Mouse (Mus musculus) heart, embryonic 16.5 days (tissue): ENCODE results near the gene Gm20388. TPM values are rescaled to one million over a fixed set of nuclear protein-coding genes. Genes with fewer than 3 reads are reported as not detected.

ENCODE experiments used
- ATAC-seq: fragments of 200-750 bp; cut with Nextera tagmentation; replicated peaks from 2 replicates; pipeline ENCODE4 v1.8.0; 2017; ENCODE audit warnings: moderate number of reproducible peaks; ENCODE audit not compliant: insufficient read depth, low FRiP score; ENCODE audit errors: extremely low read depth
- H3K27ac ChIP-seq: fragments of 300-500 bp; sonication (generic); 2 replicates; pipeline ENCODE4 v1.5.1; 2014; ENCODE audit warnings: mild to moderate bottlenecking, low read length, control low read depth, moderate library complexity
- H3K27me3 ChIP-seq: fragments of 300-500 bp; sonication (generic); 2 replicates; pipeline ENCODE4 v1.6.1; 2014; ENCODE audit warnings: low read length, mixed read lengths; ENCODE audit not compliant: control insufficient read depth, insufficient read depth
- H3K36me3 ChIP-seq: fragments of 300-500 bp; sonication (generic); 2 replicates; pipeline ENCODE4 v1.6.1; 2014; ENCODE audit not compliant: control insufficient read depth, insufficient read depth
- H3K4me1 ChIP-seq: fragments of 300-500 bp; sonication (generic); 2 replicates; pipeline ENCODE4 v1.6.1; 2014; ENCODE audit warnings: low read length, mixed read lengths; ENCODE audit not compliant: control insufficient read depth, insufficient read depth
- H3K4me2 ChIP-seq: fragments of 300-500 bp; sonication (generic); 2 replicates; pipeline ENCODE4 v1.6.1; 2014; ENCODE audit warnings: low read depth, mild to moderate bottlenecking, control low read depth, low read length
- H3K4me3 ChIP-seq: fragments of 300-500 bp; sonication (generic); 2 replicates; pipeline ENCODE4 v1.5.1; 2014; ENCODE audit warnings: mild to moderate bottlenecking, control low read depth, low read length
- H3K9ac ChIP-seq: fragments of 300-500 bp; sonication (generic); 2 replicates; pipeline ENCODE4 v1.6.1; 2014; ENCODE audit warnings: low read length, control low read depth
- H3K9me3 ChIP-seq: fragments of 300-500 bp; sonication (generic); replicated peaks from 2 replicates; pipeline ENCODE4 v1.6.1; 2016; ENCODE audit warnings: low read length; ENCODE audit not compliant: control insufficient read depth
- WGBS: fragments of 180-500 bp; shearing (Covaris S2); extraction: QIAGEN DNeasy Blood & Tissue Kit; methylation state at CpG from one replicate; pipeline ENCODE4 v1.1.7; 2014; 5-methylcytosine and 5-hydroxymethylcytosine counted together
- polyA plus RNA-seq: library from polyadenylated mRNA; unstranded; fragments of >200 nt; fragmentation: Nextera tagmentation; extraction: Ambion mirVana; gene quantifications from 2 replicates; pipeline ENCODE4 v1.2.1, GENCODE M21; 2015

The Gm20388 gene
- polyA plus RNA-seq, 1 experiment from 2014 or later = 4.5 TPM

DNA sequence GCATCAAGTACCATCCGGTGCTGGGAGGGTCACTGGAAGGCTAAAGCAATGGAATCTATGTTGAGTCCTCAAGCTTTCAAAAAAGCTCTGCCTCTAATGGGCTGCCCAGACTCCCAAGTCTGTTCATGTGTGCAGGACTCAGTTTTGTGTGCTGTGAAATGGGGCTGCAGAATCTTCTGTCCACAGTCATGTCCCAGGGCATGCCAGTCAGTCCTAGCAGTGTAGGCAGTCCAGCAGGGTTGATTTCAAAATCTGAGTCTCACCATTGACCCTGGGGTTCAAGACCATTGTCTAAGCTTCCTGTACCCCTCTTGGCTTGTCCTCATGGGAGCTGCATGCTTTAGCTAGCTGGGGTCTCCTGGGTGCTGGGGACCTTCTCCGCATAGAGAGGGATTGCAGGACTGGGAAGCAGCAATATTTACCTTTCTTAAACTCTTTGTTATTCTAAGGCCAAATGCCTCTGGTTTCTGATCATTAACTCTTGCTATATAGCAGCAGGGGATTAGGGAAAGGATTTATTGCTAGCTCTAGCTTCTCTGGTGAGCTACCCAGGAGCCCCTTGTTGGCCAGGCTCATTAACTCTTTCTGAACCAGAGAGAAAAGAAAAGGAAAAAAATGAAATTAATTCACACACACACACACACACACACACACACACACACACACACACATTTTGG, 94.2 kb downstream of the Gm20388 start:
- ATAC-seq = no peak
- Histone ChIP-seq H3K9me3 (no peaks in the 10 kb centered on the region), H3K9ac (no peak overlapping the region), H3K4me2 (no peak overlapping the region), H3K4me3 (no peak overlapping the region), H3K27me3 (0 out of 2 replicates have a peak, but pooled peaks cover 2% of the 10 kb centered on the region), H3K4me1 (peaks cover 7% of the 10 kb centered on the region), H3K27ac (no peak overlapping the region), H3K36me3 (no peaks in the 10 kb centered on the region)
- WGBS = 53% methylated on average over 2 of the region's 2 CpGs

DNA sequence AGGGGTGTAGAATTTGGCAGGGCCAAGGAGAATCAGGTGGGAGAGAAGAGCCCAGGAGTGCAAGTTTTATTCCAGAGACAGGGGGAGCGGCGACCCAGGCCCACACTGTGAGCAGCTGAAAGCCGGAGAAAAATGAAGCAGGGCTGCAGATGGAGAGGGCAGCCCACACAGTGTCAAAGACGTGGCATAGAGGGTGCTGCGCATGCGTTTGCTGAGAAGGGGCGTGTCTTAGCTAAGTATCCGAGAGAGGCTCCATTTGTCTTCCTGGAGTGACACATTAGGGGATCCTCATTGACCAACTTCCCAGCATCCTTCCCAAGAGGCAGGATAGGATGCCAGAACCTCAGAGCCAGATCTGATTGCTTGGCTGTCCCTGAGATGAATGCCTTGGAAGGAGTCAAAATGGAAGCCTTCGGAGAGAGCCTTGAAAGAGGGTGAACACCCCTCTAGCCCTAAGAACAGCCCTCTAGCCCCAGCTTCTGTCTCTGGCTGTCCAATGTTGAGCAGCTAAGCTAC, 96.1 kb downstream of the Gm20388 start:
- Histone ChIP-seq H3K27me3 (0 out of 2 replicates have a peak, but pooled peaks cover 2% of the 10 kb centered on the region), H3K36me3 (no peaks in the 10 kb centered on the region), H3K9me3 (no peaks in the 10 kb centered on the region), H3K4me2 (no peak overlapping the region), H3K9ac (no peak overlapping the region), H3K27ac (no peak overlapping the region), H3K4me1 (peaks cover 7% of the 10 kb centered on the region), H3K4me3 (no peak overlapping the region)
- ATAC-seq = no peak
- WGBS = 33% methylated on average over 9 of the region's 9 CpGs

DNA sequence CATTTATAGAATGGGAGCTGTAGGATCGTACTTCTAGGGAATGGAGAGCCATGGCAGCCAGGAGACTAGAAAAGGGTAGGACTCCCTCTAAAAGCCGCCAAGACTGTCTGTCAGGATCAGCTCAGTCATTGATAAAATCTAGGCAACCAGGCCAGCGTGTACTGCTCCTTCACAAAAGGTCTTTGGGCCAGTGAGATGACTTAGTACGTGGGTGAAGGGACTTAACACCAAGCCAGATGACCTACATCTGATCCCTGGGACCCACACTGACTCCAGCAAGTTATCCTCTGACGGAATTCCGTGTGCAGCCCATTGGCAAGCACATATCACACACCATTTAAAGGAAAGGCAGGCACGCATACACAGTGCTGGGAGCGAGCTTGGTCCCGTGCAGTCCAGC, 96.5 kb downstream of the Gm20388 start:
- no peak for ATAC-seq
- 74% methylated on average over 9 of the region's 9 CpGs for WGBS
- peaks cover 7% of the 10 kb centered on the region for H3K4me1 ChIP-seq
- H3K4me3 ChIP-seq = no peak overlapping the region
- no peak overlapping the region for H3K4me2 ChIP-seq
- H3K27me3 ChIP-seq = 0 out of 2 replicates have a peak, but pooled peaks cover 2% of the 10 kb centered on the region
- no peaks in the 10 kb centered on the region for H3K36me3 ChIP-seq
- no peak overlapping the region for H3K27ac ChIP-seq
- no peaks in the 10 kb centered on the region for H3K9me3 ChIP-seq
- H3K9ac ChIP-seq = no peak overlapping the region

DNA sequence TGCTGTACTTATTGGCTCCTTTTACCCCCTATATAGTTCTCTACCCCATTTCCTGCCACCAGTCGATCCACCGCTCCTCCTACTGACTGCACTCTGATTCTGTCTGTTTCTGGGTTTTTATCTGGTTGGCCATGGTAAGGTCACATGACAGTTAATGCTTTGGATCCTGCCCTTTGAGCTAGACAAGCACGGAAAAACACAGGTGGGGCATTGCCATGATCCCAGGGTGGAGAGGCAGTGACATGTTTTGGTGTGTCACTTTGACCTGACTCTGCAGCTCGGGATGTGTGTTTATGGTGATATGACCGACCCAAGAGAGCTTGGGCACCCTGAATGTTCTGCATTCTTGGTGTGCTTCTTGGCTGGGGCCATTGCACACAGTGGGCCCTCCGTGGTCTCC, 98.6 kb downstream of the Gm20388 start:
- H3K27ac ChIP-seq = no peak overlapping the region
- no peak for ATAC-seq
- whole genome bisulfite sequencing = 68% methylated on average over 6 of the region's 6 CpGs
- no peaks in the 10 kb centered on the region for H3K36me3 ChIP-seq
- no peak overlapping the region for H3K9ac ChIP-seq
- no peaks in the 10 kb centered on the region for H3K9me3 ChIP-seq
- H3K27me3 ChIP-seq = 0 out of 2 replicates have a peak, but pooled peaks cover 2% of the 10 kb centered on the region
- no peak overlapping the region for H3K4me3 ChIP-seq
- H3K4me2 ChIP-seq = no peak overlapping the region
- H3K4me1 ChIP-seq = peaks cover 10% of the 10 kb centered on the region

DNA sequence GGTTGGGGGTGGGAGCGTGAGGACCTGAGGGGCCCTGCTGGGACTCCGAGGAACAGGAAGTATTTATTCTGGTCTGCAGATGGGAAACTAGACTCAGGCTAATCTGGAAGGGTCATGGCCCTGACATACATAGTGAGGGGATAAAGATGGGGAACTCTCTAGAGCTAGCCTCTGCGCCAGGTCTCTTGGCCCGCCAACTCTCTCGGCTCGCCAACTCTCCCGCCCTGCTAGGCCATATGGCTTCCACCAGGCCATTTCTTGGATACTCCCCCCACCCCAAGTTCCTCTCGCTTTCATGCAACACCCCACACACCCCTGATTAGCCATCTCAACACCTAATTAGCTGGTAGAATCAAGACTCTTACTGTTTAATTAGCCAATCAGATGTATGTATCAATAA, 101.8 kb downstream of the Gm20388 start:
- Histone ChIP-seq H3K27ac (no peak overlapping the region), H3K4me3 (no peak overlapping the region), H3K9ac (no peak overlapping the region), H3K9me3 (no peaks in the 10 kb centered on the region), H3K27me3 (0 out of 2 replicates have a peak, but pooled peaks cover 2% of the 10 kb centered on the region), H3K36me3 (no peaks in the 10 kb centered on the region), H3K4me1 (peaks cover 8% of the 10 kb centered on the region), H3K4me2 (no peak overlapping the region)
- no peak for ATAC-seq
- 78% methylated on average over 8 of the region's 8 CpGs for WGBS

DNA sequence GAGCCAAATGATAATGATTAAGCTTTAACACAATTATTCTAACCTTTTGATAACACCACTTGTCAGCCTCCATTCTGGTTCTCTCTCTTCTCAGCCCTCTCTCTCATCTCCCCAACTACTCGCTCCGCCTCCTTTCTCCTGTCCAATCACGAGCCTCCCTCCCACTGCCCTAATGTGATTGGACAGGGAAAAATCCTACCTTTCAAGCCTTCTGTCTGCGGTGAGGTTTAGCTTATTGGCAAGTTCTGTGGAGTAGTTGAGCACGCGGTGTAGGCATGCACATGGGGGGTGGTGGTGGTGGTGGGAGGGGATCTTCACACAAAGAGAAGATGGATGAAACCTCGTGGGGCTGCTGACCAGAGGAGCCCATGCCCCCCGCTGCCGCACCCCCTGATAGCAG, 102.3 kb downstream of the Gm20388 start:
- Histone ChIP-seq H3K9ac (no peak overlapping the region), H3K27me3 (0 out of 2 replicates have a peak, but pooled peaks cover 2% of the 10 kb centered on the region), H3K9me3 (no peaks in the 10 kb centered on the region), H3K4me3 (no peak overlapping the region), H3K4me1 (peaks cover 8% of the 10 kb centered on the region), H3K4me2 (no peak overlapping the region), H3K36me3 (no peaks in the 10 kb centered on the region), H3K27ac (no peak overlapping the region)
- ATAC-seq = no peak
- 38% methylated on average over 9 of the region's 9 CpGs for WGBS

DNA sequence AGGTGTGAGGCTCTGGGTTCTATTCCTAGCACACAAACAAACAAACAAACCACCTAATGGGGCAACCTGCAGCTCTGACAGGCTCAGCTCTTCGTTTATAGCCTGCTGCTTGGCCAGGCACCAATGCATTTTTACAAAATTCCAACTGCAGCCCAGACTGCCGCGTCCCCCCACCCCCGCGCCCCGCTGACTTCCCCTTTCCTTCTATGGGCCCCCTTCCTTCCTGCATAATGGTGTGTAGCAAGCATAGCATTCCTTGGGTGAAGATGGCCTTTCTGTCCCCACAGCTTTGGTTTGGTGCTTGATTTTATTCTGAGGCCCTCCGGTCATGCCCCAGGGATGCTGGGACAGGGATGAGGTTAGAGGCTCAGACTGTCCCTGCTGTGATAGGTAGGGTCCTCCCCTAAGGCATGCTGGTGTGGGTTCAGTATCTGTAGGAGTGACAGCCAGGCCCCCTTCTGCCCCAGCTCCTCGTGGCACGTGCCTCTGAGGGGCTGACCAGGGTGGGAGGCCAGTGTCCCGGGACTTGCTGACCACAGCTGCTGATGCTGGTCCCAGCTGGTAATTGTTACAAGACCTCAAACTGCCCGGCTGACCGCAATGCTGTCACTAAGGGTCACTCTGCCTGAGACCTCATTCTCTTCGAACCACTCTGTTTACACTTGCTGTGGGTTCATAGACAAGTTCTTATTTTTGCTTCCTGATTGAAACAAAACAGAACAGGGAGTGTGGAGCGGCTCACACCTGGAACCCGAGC, 103.8 kb downstream of the Gm20388 start:
- Histone ChIP-seq H3K4me1 (peaks cover 8% of the 10 kb centered on the region), H3K36me3 (no peaks in the 10 kb centered on the region), H3K4me3 (no peak overlapping the region), H3K9me3 (no peaks in the 10 kb centered on the region), H3K27ac (no peak overlapping the region), H3K4me2 (no peak overlapping the region), H3K27me3 (0 out of 2 replicates have a peak, but pooled peaks cover 2% of the 10 kb centered on the region), H3K9ac (no peak overlapping the region)
- 51% methylated on average over 15 of the region's 15 CpGs for WGBS
- ATAC-seq = no peak

DNA sequence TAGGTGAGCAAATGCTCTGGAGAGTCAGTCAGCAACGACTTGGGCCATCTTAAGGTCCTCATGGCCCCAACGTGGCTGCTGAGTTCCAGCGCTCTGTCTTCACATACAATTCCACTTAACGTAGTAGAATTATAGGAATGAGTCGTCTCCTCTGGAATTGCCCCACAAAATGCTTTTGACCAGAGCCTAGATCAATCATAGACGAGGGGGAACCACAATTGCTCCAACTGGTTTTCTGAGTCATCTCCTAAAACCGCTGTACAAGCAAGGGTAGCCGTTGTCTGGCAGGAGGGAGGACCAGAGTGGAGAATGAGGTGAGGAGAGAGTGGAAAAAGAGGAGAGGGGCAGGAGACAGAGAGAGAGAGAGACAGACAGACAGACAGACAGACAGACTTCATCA, 105.3 kb downstream of the Gm20388 start:
- Histone ChIP-seq H3K9ac (no peak overlapping the region), H3K9me3 (no peaks in the 10 kb centered on the region), H3K4me3 (no peak overlapping the region), H3K27me3 (no peaks in the 10 kb centered on the region), H3K27ac (no peak overlapping the region), H3K4me1 (peaks cover 8% of the 10 kb centered on the region), H3K36me3 (no peaks in the 10 kb centered on the region), H3K4me2 (no peak overlapping the region)
- WGBS = 85% methylated on average over 8 of the region's 8 CpGs
- no peak for ATAC-seq

DNA sequence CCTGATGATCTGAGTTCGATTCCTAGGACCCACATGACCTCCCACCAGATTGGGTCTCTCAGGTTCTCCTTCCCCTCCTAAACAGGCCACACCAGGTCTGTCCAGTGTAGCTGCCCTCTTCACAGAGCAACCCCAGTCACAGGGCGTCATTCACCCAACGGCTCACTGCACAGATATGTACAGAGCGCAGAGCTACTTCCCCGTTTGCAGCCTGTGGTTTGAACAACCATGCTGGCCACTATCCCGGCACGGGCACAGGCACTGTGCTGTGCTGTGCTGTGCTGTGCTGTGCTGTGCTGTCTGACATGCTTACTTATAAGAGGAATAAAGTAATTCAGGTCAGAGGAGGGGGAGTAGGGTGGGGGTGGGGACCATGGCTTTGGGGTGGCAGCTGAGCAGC, 105.8 kb downstream of the Gm20388 start:
- no peak overlapping the region for H3K9ac ChIP-seq
- H3K9me3 ChIP-seq = no peaks in the 10 kb centered on the region
- no peak overlapping the region for H3K27ac ChIP-seq
- H3K36me3 ChIP-seq = no peaks in the 10 kb centered on the region
- H3K4me1 ChIP-seq = peaks cover 8% of the 10 kb centered on the region
- no peak for ATAC-seq
- WGBS = 76% methylated on average over 7 of the region's 7 CpGs
- H3K4me3 ChIP-seq = no peak overlapping the region
- H3K27me3 ChIP-seq = no peaks in the 10 kb centered on the region
- H3K4me2 ChIP-seq = no peak overlapping the region
